Mouse (Mus musculus): ENCODE results near the gene Rhno1. TPM values are rescaled to one million over a fixed set of nuclear protein-coding genes. Genes with fewer than 3 reads are reported as not detected.
A peak's percentile ranks its signal among the peaks of the same experiment; 100 is the strongest.

Gene Rhno1
- total RNA-seq, 1 experiment from 2014 or later = 23.7 TPM

- DNase-seq = peak; percentile 46
Observed at GRCm38 (mm10) chr6:128363007-128363825, 505 bp upstream of the Rhno1 start.

- DNase-seq = no peak
Observed at GRCm38 (mm10) chr6:128361901-128362300, 810 bp downstream of the Rhno1 start.

- DNase-seq = peak; percentile 77
Observed at GRCm38 (mm10) chr6:128358999-128359398, 3.7 kb downstream of the Rhno1 start.

GRCm38 (mm10) chr6:128355726-128356416 is 6.8 kb downstream of the Rhno1 start, which contains the start of gene Tulp3:
TSS of gene Tulp3 (minus strand) at chr6:128355851.
- DNase-seq = peak; percentile 99

GRCm38 (mm10) chr6:128355201-128355681 is 7.5 kb downstream of the Rhno1 start:
- DNase-seq = peak; percentile 79

GRCm38 (mm10) chr6:128354140-128354539 is 8.6 kb downstream of the Rhno1 start:
- no peak for DNase-seq

- no peak for DNase-seq
Observed at GRCm38 (mm10) chr6:128349711-128350110, 13.0 kb downstream of the Rhno1 start.

- DNase-seq = no peak
Observed at GRCm38 (mm10) chr6:128346782-128347181, 15.9 kb downstream of the Rhno1 start.

GRCm38 (mm10) chr6:128345623-128346022 is 17.1 kb downstream of the Rhno1 start:
- no peak for DNase-seq

- no peak for DNase-seq
Observed at GRCm38 (mm10) chr6:128341956-128342723, 20.6 kb downstream of the Rhno1 start.

- no peak for DNase-seq
Observed at GRCm38 (mm10) chr6:128338876-128339275, 23.8 kb downstream of the Rhno1 start.

GRCm38 (mm10) chr6:128337467-128337866 is 25.2 kb downstream of the Rhno1 start:
- DNase-seq = no peak

GRCm38 (mm10) chr6:128334397-128335124 is 28.1 kb downstream of the Rhno1 start:
- peak; percentile 82 for DNase-seq

GRCm38 (mm10) chr6:128318317-128318716 is 44.4 kb downstream of the Rhno1 start:
- peak; percentile 75 for DNase-seq

GRCm38 (mm10) chr6:128315597-128315996 is 47.1 kb downstream of the Rhno1 start:
- DNase-seq = no peak

GRCm38 (mm10) chr6:128314796-128315195 is 47.9 kb downstream of the Rhno1 start:
- no peak for DNase-seq

GRCm38 (mm10) chr6:128308311-128308710 is 54.4 kb downstream of the Rhno1 start:
- DNase-seq = peak; percentile 70
